Mouse (Mus musculus) small intestine, adult 10 weeks (tissue): ENCODE measurements around the gene Lzic. TPM values are rescaled to one million over a fixed set of nuclear protein-coding genes. Genes with fewer than 3 reads are reported as not detected.

ENCODE experiments used
- polyA plus RNA-seq: library from polyadenylated mRNA; stranded (reverse); fragments of 350-450 nt; fragmentation: Illumina TruSeq; extraction: RNeasy Lipid Tissue Mini Kit (QIAGEN cat#74804); gene quantifications from one replicate; pipeline ENCODE4 v1.2.3, GENCODE M21; 2014; ENCODE audit warnings: low replicate concordance

Lzic gene
- polyA plus RNA-seq, result 43.1 TPM

DNA sequence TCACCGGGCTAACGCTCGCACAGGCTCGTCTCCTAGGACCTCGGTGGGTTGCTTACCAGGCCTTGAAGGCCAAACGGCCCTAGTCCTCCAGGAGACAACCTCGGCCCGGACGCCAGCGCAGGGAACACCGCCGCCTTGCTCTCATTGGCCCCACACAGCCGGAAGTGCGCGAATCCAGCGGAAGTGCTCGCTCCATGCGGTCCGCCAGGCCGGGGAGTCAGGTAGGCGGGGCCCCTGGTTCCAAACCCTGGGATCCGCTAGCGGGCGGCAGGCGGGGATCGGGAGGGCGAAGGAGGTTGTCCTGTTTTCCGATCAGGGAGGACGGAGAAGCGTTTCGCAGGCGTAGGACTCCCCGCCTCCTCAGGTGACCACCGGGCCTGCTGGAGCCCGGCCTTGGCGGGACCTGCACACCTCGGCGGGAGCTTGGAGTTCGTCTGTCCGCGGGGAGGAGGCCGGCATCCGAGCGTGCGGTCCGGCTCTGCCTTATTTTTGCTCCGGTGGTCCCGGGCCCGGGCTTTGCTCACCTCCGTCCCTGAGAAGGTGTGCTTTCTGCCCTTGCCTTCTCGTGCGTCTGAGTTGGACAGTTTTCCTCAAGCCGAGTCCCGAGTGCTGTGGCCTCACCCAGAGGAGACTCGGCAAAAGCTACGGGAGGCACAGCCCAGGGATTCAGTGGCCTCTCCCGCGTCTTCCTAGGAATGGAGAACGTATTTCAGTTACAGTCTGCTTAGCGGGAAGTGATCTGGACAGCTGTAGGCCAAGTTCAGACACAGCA, at the start of gene Lzic, which contains the start of gene Nmnat1:
TSS of gene Lzic (plus strand) at position 177 of the 772 bp plus-strand sequence.
TSS of gene Nmnat1 (minus strand) at position 150 of the 772 bp plus-strand sequence.

DNA sequence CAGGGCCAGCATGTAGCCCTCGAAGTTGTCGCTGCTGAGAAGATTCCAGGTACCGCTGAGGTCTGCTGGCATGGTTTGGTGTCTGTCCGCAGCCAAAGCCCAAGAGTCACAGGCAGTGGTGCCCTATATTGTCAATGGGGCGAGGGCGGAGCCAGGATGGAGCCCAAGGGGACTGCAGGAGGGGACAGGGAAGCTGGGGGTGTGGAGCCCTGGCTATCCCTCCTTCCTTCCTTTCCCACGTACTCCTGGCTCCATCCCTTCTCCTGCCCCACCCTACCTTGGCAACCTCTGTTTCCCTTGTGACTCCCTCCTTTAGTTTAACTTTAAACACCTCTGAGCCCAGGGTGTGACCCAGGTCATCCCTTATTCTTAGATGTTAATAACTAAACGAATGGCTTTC, 30.1 kb upstream of the Lzic start, which contains the start of gene Rbp7:
TSS of gene Rbp7 (minus strand) at position 100 of the 400 bp plus-strand sequence.

DNA sequence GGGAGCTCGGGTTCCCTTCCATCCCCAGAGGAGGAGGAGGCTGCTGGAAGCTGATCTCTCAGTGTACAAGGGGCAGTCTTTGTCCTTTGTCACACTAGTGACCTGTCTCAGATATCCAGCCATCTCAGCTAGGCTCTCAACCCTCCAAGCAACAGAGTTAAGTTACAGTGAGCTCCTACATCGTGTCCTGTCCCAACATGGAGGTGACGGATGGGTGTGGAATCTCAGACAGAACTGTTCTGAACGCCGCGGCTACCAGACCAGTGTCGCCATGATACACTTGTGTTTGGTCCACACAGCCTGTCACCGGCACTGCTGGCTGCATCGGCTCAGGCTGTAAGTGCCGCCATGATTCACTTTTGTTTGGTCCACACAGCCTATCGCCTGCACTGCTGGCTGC, 8.0 kb upstream of the Lzic start, which contains the start of gene Tmem274:
TSS of gene Tmem274 (plus strand) at position 301 of the 400 bp plus-strand sequence.

DNA sequence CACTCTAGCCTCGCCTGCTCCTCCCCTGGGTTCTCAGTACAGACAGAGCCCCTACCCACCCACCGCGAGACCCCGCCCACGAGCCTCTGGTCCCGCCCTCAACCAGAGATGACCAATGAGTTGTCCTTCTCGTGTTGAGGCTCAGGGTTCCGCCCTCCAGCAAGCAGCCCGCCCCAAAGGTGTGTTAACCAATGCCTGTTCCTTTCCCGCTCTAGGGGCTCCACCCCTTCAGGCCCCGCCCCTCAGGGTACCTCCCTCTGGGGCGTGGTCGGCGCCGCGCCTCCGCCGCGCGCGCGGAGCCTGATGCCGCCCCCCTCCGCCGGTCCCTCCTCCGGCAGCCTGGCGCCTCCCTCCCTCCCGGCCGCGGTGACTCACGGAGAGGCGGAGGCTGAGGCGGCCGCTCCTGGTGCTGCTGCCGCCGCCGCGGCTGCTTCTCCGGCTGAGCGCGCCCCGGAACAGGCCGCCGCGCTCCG, 32.9 kb downstream of the Lzic start, which contains the start of gene Ctnnbip1:
TSS of gene Ctnnbip1 (plus strand) at position 369 of the 473 bp plus-strand sequence.

Other genes with a start within 250 kb of the Lzic start
- 42.9 TPM for gene Kif1b, start 177.5 kb upstream of the Lzic start, polyA plus RNA-seq
- gene Ube4b, start 58.5 kb upstream of the Lzic start, polyA plus RNA-seq, result 47.1 TPM
- gene Rbp7, start 30.3 kb upstream of the Lzic start, polyA plus RNA-seq, result 13.6 TPM
- not detected for gene Tmem274, start 7.9 kb upstream of the Lzic start, polyA plus RNA-seq
- 5.2 TPM for gene Nmnat1, start within 50 bp of the Lzic start, polyA plus RNA-seq
- gene Ctnnbip1, start 33.0 kb downstream of the Lzic start, polyA plus RNA-seq, result 10.2 TPM
- gene Clstn1, start 101.2 kb downstream of the Lzic start, polyA plus RNA-seq, result 11.8 TPM
- 1.4 TPM for gene Pik3cd, start 217.3 kb downstream of the Lzic start, polyA plus RNA-seq